Mouse (Mus musculus) embryonic fibroblast, embryonic 13.5 days (primary cell): Measurements from ENCODE around the gene Fam180a. TPM values are rescaled to one million over a fixed set of nuclear protein-coding genes. Genes with fewer than 3 reads are reported as not detected.

ENCODE experiments used
- H3K27ac ChIP-seq: 2 replicates; pipeline ENCODE4 v1.5.1; 2012; ENCODE audit warnings: low read length, control low read depth, inconsistent platforms; ENCODE audit not compliant: insufficient read depth
- H3K4me1 ChIP-seq: 2 replicates; pipeline ENCODE4 v1.6.1; 2011; ENCODE audit warnings: low read length; ENCODE audit not compliant: control insufficient read depth, insufficient read depth
- H3K4me3 ChIP-seq: 2 replicates; pipeline ENCODE4 v1.5.1; 2011; ENCODE audit warnings: mild to moderate bottlenecking, control low read depth, low read length; ENCODE audit not compliant: insufficient read depth
- CTCF ChIP-seq: IDR thresholded peaks from 2 replicates; pipeline ENCODE4 v1.5.1; 2011; ENCODE audit warnings: mild to moderate bottlenecking, control low read depth, low read length, moderate library complexity, borderline replicate concordance; ENCODE audit not compliant: insufficient read depth
- POLR2A ChIP-seq: IDR thresholded peaks from 2 replicates; pipeline ENCODE4 v1.6.1; 2011; ENCODE audit warnings: low read depth, mild to moderate bottlenecking, control low read depth, low read length, moderate library complexity
- polyA plus RNA-seq: library from polyadenylated mRNA; stranded (reverse); fragments of >200 nt; gene quantifications from 2 replicates; pipeline ENCODE4 v1.2.4, GENCODE M21; 2011; ENCODE audit warnings: low read depth; ENCODE audit not compliant: missing spikeins, insufficient read length

Fam180a gene
- polyA plus RNA-seq, 1 experiment = 3.0 TPM

DNA sequence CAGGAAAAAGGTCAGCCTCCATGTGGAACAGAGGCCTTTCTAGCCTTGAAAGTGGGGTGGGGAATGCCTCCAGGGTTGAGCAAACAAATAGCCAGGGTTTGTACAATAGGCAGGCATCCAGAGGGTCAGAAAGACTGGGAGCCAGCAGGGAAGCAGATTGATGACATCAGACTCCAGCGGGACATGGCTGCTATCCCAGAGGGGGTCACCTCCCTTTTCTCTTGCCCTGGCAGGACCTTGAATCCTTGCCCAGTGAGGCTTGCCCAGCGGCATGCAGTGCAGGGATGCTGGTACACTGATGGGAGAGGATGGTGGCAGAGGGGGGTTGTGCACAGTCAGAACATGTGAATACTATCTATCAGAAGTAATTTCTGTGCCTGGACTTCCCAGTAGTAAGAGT is 28.9 kb downstream of the Fam180a start:
- H3K27ac ChIP-seq = no peak overlapping the region
- H3K4me1 ChIP-seq = no peaks in the 10 kb centered on the region
- no peak overlapping the region for H3K4me3 ChIP-seq
- no peak for TF ChIP-seq CTCF
- no peak for TF ChIP-seq POLR2A

DNA sequence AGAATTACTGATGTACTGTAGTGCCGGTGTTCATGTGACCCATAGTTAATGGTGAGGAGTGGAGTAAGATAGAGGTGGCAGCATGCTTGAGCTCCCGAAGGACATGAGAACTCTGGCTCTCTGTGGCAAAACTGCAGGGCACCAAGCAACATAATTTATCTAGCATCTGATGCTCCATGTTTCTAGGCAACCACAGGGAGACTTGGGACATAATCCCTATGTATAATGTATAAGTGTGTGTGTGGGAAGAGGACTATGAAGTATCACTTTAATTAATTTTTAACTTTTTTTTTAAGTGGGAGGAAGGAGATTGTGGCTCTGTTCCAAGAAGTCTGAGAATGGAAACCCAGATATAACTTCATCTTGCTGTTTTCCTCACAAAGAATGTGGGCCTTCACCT is 31.0 kb downstream of the Fam180a start:
- H3K4me1 ChIP-seq = no peaks in the 10 kb centered on the region
- H3K27ac ChIP-seq = no peak overlapping the region
- H3K4me3 ChIP-seq = no peak overlapping the region
- no peak for TF ChIP-seq CTCF
- TF ChIP-seq POLR2A = no peak

DNA sequence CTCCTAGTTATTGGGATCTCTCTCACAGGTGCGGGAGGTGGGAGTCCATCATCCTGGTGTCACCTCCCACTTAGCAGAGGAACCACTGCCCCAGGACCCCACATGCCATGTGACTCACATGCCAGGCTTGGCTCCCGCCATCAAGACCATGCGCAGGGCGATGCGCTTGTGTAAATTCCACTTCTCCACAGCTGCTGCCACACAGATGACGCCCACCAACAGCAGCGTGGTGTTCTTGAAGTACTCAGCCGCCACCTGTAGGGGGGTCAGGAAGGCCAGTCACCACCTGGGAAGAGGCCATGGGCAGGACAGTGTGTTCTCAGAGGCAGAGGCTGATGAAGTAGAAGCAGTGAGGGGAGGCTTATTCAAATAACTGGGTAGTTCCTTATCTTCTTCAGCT is 36.3 kb downstream of the Fam180a start:
- no peak for TF ChIP-seq POLR2A
- TF ChIP-seq CTCF = no peak
- H3K27ac ChIP-seq = no peak overlapping the region
- H3K4me3 ChIP-seq = no peak overlapping the region
- no peaks in the 10 kb centered on the region for H3K4me1 ChIP-seq

DNA sequence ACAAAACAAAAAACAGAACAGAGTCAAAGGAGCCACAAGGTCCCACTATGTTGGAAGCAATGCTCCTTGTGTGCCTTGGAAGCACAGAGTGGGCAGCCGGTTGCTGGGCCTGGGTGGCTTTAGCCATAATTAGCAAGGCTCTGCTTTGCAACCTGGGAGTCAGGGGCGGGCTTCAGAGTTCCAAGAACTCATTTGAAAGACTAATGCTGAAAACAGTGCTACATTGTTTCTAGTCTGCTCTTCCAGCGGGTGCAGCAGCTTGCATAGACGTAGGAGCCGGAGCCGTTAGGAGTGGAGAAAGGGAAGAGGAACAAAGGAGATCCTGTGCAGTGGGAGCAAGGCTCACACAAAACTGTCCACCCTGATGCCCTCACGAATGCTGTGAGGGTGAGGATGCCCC is 37.0 kb downstream of the Fam180a start:
- H3K27ac ChIP-seq = no peak overlapping the region
- no peaks in the 10 kb centered on the region for H3K4me1 ChIP-seq
- H3K4me3 ChIP-seq = no peak overlapping the region
- TF ChIP-seq CTCF (no peak), POLR2A (no peak)

DNA sequence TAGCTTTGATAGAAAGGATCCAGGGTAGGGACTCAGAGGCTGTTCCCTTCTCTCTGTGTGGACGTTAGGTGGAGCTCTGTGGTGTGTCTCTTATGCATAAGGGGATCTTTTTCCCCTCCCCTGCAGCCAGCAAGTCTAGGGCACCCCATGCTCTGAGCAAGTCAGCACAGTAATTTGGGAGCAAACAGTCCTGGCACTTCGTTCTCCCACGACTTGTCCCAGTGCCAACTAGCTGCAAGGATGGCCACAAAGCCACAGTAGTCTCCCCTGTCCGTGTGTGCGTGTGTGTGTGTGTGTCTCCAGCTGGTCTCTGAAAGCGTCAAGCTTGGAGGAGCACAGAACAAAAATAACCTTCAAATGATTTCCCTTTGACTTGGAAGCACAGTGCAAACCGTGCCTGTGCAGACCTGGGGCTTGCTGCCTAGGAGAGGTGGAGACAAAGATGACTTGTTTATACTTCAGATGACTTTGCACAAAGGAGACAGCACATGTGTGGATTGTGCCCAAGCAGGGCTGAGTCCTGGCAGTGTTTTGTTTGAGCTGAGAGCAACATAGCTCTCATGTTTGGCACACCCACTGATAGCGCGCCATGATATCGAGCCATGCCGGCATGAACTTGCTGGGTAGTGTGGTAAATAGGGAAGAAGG is 37.7 kb downstream of the Fam180a start:
- H3K27ac ChIP-seq = no peak overlapping the region
- H3K4me1 ChIP-seq = no peaks in the 10 kb centered on the region
- no peak overlapping the region for H3K4me3 ChIP-seq
- TF ChIP-seq POLR2A = no peak
- TF ChIP-seq CTCF = no peak

DNA sequence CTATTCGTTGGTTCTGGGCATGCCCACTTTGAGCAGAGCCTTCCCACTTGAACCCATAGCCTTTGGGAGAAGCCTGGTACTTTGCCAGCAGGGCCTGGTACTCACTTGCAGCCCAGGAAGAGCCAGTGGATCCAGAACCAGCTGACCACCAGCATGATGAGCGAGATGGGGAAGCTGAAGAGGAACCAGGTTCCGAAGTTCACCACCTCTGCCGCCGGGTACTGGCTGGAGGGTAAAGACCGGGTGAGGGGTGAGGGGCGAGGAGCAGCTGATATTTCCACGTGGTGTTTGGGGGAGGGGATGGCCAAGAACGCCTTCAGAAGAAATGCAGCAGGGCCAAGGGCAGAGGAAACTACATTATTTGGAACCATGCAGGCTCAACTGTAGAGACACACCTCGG is 46.6 kb downstream of the Fam180a start:
- no peak overlapping the region for H3K4me3 ChIP-seq
- TF ChIP-seq CTCF (no peak), POLR2A (no peak)
- H3K4me1 ChIP-seq = no peaks in the 10 kb centered on the region
- no peak overlapping the region for H3K27ac ChIP-seq

DNA sequence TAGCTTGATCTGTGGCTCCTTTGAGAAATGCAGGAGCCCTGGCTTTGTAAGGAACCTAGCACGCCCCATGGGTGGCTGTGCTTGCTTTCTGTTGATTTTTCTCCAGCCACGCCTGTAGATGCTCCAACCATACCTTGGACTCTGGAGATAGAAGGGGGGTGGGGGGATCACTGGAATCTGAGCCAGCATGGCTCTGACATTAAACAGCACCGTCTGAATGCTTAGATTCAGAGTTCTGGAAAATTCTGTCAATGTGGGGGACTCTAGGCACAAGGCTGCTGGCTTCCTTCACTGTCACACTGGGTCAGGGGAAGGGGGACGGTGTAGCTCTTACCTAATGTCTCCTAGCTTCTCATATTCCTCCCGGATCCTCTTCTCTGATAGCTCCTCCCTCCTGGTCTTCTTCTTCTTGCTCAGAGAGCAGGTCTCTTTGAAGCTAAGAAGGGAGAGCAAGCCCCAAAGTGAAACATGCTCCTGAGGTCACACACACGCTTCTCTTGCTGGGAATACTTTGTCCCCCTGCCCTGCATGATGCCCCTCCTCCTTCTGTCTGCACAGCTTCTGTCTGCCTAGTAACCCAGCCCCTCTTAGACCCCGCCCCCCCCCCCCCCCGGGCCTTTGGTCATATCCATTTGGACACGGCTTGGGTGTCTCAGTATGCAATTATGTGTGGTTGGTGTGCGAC is 47.9 kb downstream of the Fam180a start:
- no peak overlapping the region for H3K4me3 ChIP-seq
- no peak overlapping the region for H3K27ac ChIP-seq
- H3K4me1 ChIP-seq = peaks cover 4% of the 10 kb centered on the region; the same call in 1 of the 2 replicates
- TF ChIP-seq POLR2A (no peak), CTCF (no peak)

DNA sequence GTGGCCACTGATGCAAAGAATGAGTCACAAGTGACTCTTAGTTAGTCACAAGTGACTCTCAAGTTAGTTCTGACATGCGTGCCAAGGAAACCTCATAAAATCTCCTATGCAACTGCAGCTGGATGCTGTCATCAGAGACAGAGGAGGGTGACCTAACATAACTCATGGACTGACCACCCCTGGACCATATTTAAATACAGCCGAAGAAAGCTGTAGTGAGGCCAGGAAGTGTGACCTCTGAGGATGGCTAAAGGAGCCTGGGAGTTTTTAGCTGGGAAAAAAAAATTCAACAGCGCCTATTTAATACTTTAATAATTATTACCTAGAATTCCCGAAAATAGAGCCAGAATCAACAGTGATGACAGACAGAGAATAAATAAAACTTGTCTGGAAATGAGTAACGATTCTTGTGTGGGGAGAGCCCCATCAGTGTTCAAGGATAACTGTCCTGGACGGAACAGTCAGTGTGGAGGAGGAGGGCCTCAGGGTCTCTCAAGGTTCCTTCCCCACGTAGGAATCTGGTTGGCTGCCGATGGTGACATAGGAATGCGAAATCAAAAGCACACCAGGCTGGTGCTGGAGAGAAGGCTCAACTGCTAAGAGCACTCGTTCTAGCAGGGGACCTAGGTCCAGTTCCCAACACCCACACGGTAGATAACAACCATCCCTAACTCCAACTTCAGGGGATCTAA is 52.4 kb downstream of the Fam180a start:
- H3K27ac ChIP-seq = peak overlapping the region; percentile 48; the same call in 1 of the 2 replicates
- H3K4me3 ChIP-seq = no peak overlapping the region
- peaks cover 4% of the 10 kb centered on the region; the same call in 1 of the 2 replicates for H3K4me1 ChIP-seq
- TF ChIP-seq POLR2A = no peak
- no peak for TF ChIP-seq CTCF

DNA sequence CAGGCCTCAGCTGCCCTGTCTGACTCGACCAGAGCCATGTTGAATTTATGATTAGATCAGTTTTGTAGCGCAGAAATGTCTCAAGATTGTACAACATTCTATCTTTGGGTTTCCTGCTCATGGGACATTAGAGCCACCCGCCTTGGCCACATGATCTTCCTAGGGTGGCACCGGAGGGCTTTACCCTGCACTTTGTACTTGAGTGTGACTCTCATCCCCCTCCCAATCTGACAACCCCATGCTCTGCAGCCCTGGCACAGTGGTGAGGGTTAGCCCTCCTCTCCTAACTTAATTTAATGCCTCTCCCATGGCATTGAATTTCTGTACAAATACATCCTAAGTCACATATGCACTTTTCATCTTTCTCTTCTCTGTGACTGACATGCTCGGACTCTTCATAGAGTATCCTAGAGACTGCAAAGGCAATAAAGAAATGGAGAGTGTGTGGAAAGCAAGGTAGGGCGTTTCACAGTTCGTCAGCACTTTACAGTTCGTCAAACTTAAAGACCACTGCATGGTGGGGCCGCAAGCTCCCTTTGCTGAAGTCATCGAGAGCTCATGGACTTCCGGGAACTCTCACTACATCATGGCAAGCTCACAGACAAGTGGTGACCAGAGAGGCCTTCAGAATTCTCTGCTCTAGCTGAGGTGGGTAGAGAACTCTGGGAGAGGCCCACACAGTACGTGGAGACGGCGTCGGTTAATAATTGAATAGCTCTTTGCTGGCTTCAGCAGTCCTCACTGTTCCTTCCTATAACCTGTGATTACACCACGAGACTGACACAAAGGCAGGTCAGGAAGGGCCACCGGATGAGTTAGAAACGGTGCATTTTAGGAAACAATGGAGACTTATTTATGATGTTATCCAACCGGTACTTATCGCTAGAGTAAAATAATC is 53.8 kb downstream of the Fam180a start:
- peaks cover 4% of the 10 kb centered on the region; the same call in 1 of the 2 replicates for H3K4me1 ChIP-seq
- no peak overlapping the region for H3K27ac ChIP-seq
- H3K4me3 ChIP-seq = no peak overlapping the region
- TF ChIP-seq POLR2A (no peak), CTCF (no peak)
